In genomic region chr9:121950418-121951113, GRCm38 (mm10) we compare ENCODE assay signal across 8 mouse cellular contexts. TPM values are rescaled to one million over a fixed set of nuclear protein-coding genes. Genes with fewer than 3 reads are reported as not detected.
DNase-seq lines count a peak whose midpoint lies in the region; ATAC-seq lines count a peak whose summit lies in the region.

Gene Fam198a (plus strand): TSS chr9:121950988.

- no peaks in the 10 kb centered on the region for H3K9me3 ChIP-seq in hindbrain, embryonic 16.5 days (ENCODE audit: control insufficient read depth, low read length)
- no peaks in the 10 kb centered on the region for H3K9me3 ChIP-seq in liver, embryonic 11.5 days (ENCODE audit: control insufficient read depth, low read length)
- H3K9me3 ChIP-seq in neural tube, embryonic 12.5 days: no peaks in the 10 kb centered on the region

- 4% methylated on average over 13 of the region's 14 CpGs for WGBS in hindbrain, embryonic 16.5 days
- WGBS in liver, embryonic 11.5 days: 19% methylated on average over 14 of the region's 14 CpGs
- WGBS in neural tube, embryonic 12.5 days: 14% methylated on average over 14 of the region's 14 CpGs

- H3K36me3 ChIP-seq in hindbrain, embryonic 16.5 days (ENCODE audit: control insufficient read depth, insufficient read depth, low read length): no peaks in the 10 kb centered on the region
- no peaks in the 10 kb centered on the region for H3K36me3 ChIP-seq in liver, embryonic 11.5 days (ENCODE audit: control insufficient read depth, insufficient read depth, low read length)
- H3K36me3 ChIP-seq in neural tube, embryonic 12.5 days: no peaks in the 10 kb centered on the region

- peak within 1 kb of the TSS; percentile 48 for H3K4me2 ChIP-seq in hindbrain, embryonic 16.5 days (ENCODE audit: low read length)
- H3K4me2 ChIP-seq in liver, embryonic 11.5 days: peak within 1 kb of the TSS; percentile 40
- peak within 1 kb of the TSS; percentile 51 for H3K4me2 ChIP-seq in neural tube, embryonic 12.5 days (replicated peaks)

- peaks cover 8% of the 10 kb centered on the region for H3K4me1 ChIP-seq in hindbrain, embryonic 16.5 days (ENCODE audit: control insufficient read depth, insufficient read depth, low read depth, low read length)
- peaks cover 4% of the 10 kb centered on the region; the same call in 1 of the 2 replicates for H3K4me1 ChIP-seq in liver, embryonic 11.5 days (replicated peaks; ENCODE audit: control insufficient read depth, insufficient read depth, low read length)
- peaks cover 12% of the 10 kb centered on the region for H3K4me1 ChIP-seq in neural tube, embryonic 12.5 days

- H3K27me3 ChIP-seq in hindbrain, embryonic 16.5 days (replicated peaks; ENCODE audit: control insufficient read depth, insufficient read depth, low read length): no peaks in the 10 kb centered on the region
- H3K27me3 ChIP-seq in liver, embryonic 11.5 days (replicated peaks; ENCODE audit: control insufficient read depth, insufficient read depth, low read length): 0 out of 2 replicates have a peak, but pooled peaks cover 3% of the 10 kb centered on the region
- no peaks in the 10 kb centered on the region for H3K27me3 ChIP-seq in neural tube, embryonic 12.5 days (replicated peaks)

- peak; percentile 93 for ATAC-seq in hindbrain, embryonic 16.5 days
- ATAC-seq in liver, embryonic 11.5 days (replicated peaks; ENCODE audit: low FRiP score): peak; percentile 36; the same call in 1 of the 2 replicates
- ATAC-seq in neural tube, embryonic 12.5 days (ENCODE audit: low FRiP score, low read depth): peak; percentile 83

- H3K9ac ChIP-seq in hindbrain, embryonic 16.5 days (ENCODE audit: low read depth, low read length): peak within 1 kb of the TSS; percentile 55
- H3K9ac ChIP-seq in liver, embryonic 11.5 days (ENCODE audit: low read depth, low read length): no peak within 1 kb of the TSS
- H3K9ac ChIP-seq in neural tube, embryonic 12.5 days: no peak within 1 kb of the TSS; the same call in 1 of the 2 replicates

- DNase-seq in layer of hippocampus, postnatal 10 days (ENCODE audit: low spot score in 2 of 2): peak; percentile 73 to 79
- DNase-seq in layer of hippocampus, adult 11-12 months (ENCODE audit: low spot score): no peak
- peak; percentile 84 to 90 for DNase-seq in cerebellum, postnatal 14 days
- peak; percentile 80 for DNase-seq in gastrocnemius, postnatal 25 days
- no peak for DNase-seq in liver, embryonic 11.5 days (ENCODE audit: low spot score)
- DNase-seq in thymus, adult 18-20 months: no peak

- peak within 1 kb of the TSS; percentile 67; the same call in 1 of the 2 replicates for H3K27ac ChIP-seq in hindbrain, embryonic 16.5 days (ENCODE audit: low read depth, low read length)
- H3K27ac ChIP-seq in liver, embryonic 11.5 days (ENCODE audit: low read depth, low read length): no peak within 1 kb of the TSS
- H3K27ac ChIP-seq in neural tube, embryonic 12.5 days: no peak within 1 kb of the TSS

- H3K4me3 ChIP-seq in hindbrain, embryonic 16.5 days (ENCODE audit: low read length): peak within 1 kb of the TSS; percentile 28
- H3K4me3 ChIP-seq in liver, embryonic 11.5 days (ENCODE audit: low read depth, low read length): no peak within 1 kb of the TSS
- peak within 1 kb of the TSS; percentile 7; the same call in 1 of the 2 replicates for H3K4me3 ChIP-seq in neural tube, embryonic 12.5 days

RNA-seq across cellular contexts. Expression of gene Fam198a, which starts in this region (rescaled TPM):
- 1 to 10 TPM; 3.1 to 4.2 TPM for total RNA-seq in layer of hippocampus, postnatal 10 days (2021)
- 1 to 10 TPM; 1.3 to 1.6 TPM for total RNA-seq in gastrocnemius, postnatal 25 days (2021)
- polyA plus RNA-seq in hindbrain, embryonic 16.5 days (2015; fragmentation: Nextera tagmentation; extraction: Ambion mirVana): 2.9 and 3.1 TPM in 2 replicates
- polyA plus RNA-seq in liver, embryonic 11.5 days (2014; fragmentation: Nextera tagmentation; extraction: Ambion mirVana): 0.18 and 0.21 TPM in 2 replicates
- polyA plus RNA-seq in neural tube, embryonic 12.5 days (2016; fragmentation: Nextera tagmentation; extraction: Ambion mirVana): 1.1 and 1.4 TPM in 2 replicates

Comparison
In these comparisons a context has a peak if more than half of its experiments do, and no peak if none do; other contexts are left out.
1. DNase-seq: peak in layer of hippocampus, postnatal 10 days (2 of 2), cerebellum, postnatal 14 days (2 of 2) and gastrocnemius, postnatal 25 days (single experiment); none in layer of hippocampus, adult 11-12 months (single experiment), liver, embryonic 11.5 days (single experiment) and thymus, adult 18-20 months (0 of 2).
2. Peak in ATAC-seq and H3K4me2 ChIP-seq in liver, embryonic 11.5 days; RNA of the gene not detected or under 1 TPM.
3. ATAC-seq: peak in every context shown above with its lines; median percentile 93 in hindbrain, embryonic 16.5 days; 83 in neural tube, embryonic 12.5 days; 36 in liver, embryonic 11.5 days.
4. Peak in every context shown above with its lines, with median percentiles within 50 percentile points of each other: H3K4me2 ChIP-seq.